Mouse (Mus musculus) ES-Bruce4 (cell line): ENCODE measurements around the gene B4galnt2.
"Not testable (repeated sequence)": the region's sequence is repeated elsewhere in the genome, so short reads cannot be mapped to it uniquely, and the experiment has no call there.

Experiments used
- CTCF ChIP-seq: IDR thresholded peaks from one replicate; pipeline ENCODE4 v1.8.1; 2011; ENCODE audit warnings: low read depth, low read length
- EP300 ChIP-seq: IDR thresholded peaks from 2 replicates; pipeline ENCODE4 v1.6.1; 2011; ENCODE audit warnings: low read depth, low read length; ENCODE audit not compliant: insufficient read depth
- POLR2A ChIP-seq: IDR thresholded peaks from one replicate; pipeline ENCODE4 v1.8.1; 2011; ENCODE audit warnings: low read length; ENCODE audit not compliant: insufficient read depth

- not testable (repeated sequence) for TF ChIP-seq CTCF, POLR2A, EP300
Observed at GRCm38 (mm10) chr11:95923477-95923876, 8.8 kb upstream of the B4galnt2 start.
